8 mouse cellular contexts compared by ENCODE assay signal in the genomic region with DNA sequence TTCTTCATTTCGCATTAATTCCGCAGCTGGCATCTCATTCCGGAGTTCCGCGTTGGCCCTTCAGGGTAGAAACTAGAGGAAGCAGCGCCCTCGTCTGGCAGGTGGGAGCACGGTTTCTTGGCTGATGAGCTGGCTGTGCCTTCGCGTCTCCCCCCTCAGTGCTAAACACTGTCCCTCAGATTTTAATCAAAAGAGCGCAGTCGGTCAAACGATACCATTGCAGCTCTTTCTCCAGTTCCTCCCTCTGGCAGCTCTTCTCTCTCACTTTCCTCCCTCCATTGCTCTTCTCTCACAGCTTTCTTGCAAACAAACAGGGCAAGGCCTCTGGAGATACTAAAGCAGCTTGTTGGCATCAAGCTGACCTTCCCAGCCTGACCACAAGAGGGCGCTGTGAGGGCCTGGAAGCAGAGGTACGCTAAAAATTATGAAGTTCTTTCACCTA. TPM values are rescaled to one million over a fixed set of nuclear protein-coding genes. Genes with fewer than 3 reads are reported as not detected.
DNase-seq lines count a peak whose midpoint lies in the region; ATAC-seq and TF ChIP-seq lines count a peak whose summit lies in the region.

No protein-coding gene starts in this region.

- peaks cover 28% of the 10 kb centered on the region for H3K4me1 ChIP-seq in E14TG2a.4 (replicated peaks; ENCODE audit: low read depth, low read length)
- peaks cover 5% of the 10 kb centered on the region; the same call in 1 of the 2 replicates for H3K4me1 ChIP-seq in forebrain, embryonic 12.5 days
- H3K4me1 ChIP-seq in heart, postnatal 0 days (ENCODE audit: control insufficient read depth, insufficient read depth) = no peaks in the 10 kb centered on the region
- 0 out of 4 replicates have a peak, but pooled peaks cover 0 to 1% of the 10 kb centered on the region in 2 experiments for H3K4me1 ChIP-seq in liver, embryonic 14.5 days (replicated peaks; ENCODE audit: control insufficient read depth in 2 of 2, insufficient read depth in 2 of 2, low read length in 1 of 2)
- no peaks in the 10 kb centered on the region for H3K4me1 ChIP-seq in neural tube, embryonic 11.5 days (ENCODE audit: control insufficient read depth, insufficient read depth, low read length)
- no peaks in the 10 kb centered on the region for H3K4me1 ChIP-seq in stomach, embryonic 16.5 days (ENCODE audit: control insufficient read depth, insufficient read depth, low read length)

- peak; percentile 72; the same call in 1 of the 2 replicates for ATAC-seq in forebrain, embryonic 12.5 days (ENCODE audit: low FRiP score)
- ATAC-seq in heart, postnatal 0 days (ENCODE audit: insufficient read depth, low read depth) = peak; percentile 65; the same call in 1 of the 2 replicates
- ATAC-seq in liver, embryonic 14.5 days (ENCODE audit: insufficient read depth) = peak; percentile 57; the same call in 1 of the 2 replicates
- peak; percentile 43 for ATAC-seq in neural tube, embryonic 11.5 days (ENCODE audit: insufficient read depth, low FRiP score, low TSS enrichment)
- no peak for ATAC-seq in stomach, embryonic 16.5 days (ENCODE audit: insufficient read depth, low FRiP score)

- H3K27ac ChIP-seq in forebrain, embryonic 12.5 days = no peak overlapping the region
- H3K27ac ChIP-seq in heart, postnatal 0 days (ENCODE audit: low read depth) = no peak overlapping the region
- H3K27ac ChIP-seq in liver, embryonic 14.5 days = no peak overlapping the region
- no peak overlapping the region for H3K27ac ChIP-seq in neural tube, embryonic 11.5 days (ENCODE audit: low read depth, low read length)
- no peak overlapping the region for H3K27ac ChIP-seq in stomach, embryonic 16.5 days (ENCODE audit: low read length)

- no peaks in the 10 kb centered on the region for H3K36me3 ChIP-seq in E14TG2a.4 (ENCODE audit: insufficient read depth, low read length)
- no peaks in the 10 kb centered on the region for H3K36me3 ChIP-seq in forebrain, embryonic 12.5 days (replicated peaks)
- H3K36me3 ChIP-seq in heart, postnatal 0 days (replicated peaks; ENCODE audit: control insufficient read depth, insufficient read depth, low read length) = no peaks in the 10 kb centered on the region
- no peaks in the 10 kb centered on the region for H3K36me3 ChIP-seq in liver, embryonic 14.5 days (replicated peaks; ENCODE audit: control insufficient read depth, insufficient read depth, low read depth)
- no peaks in the 10 kb centered on the region for H3K36me3 ChIP-seq in neural tube, embryonic 11.5 days (ENCODE audit: control insufficient read depth, insufficient read depth, low read length)
- no peaks in the 10 kb centered on the region for H3K36me3 ChIP-seq in stomach, embryonic 16.5 days (ENCODE audit: control insufficient read depth, insufficient read depth, low read length)

- peak overlapping the region; percentile 44 for H3K4me2 ChIP-seq in forebrain, embryonic 12.5 days
- H3K4me2 ChIP-seq in heart, postnatal 0 days (ENCODE audit: low read depth, low read length) = peak overlapping the region; percentile 50
- peak overlapping the region; percentile 38 for H3K4me2 ChIP-seq in liver, embryonic 14.5 days (ENCODE audit: low read depth)
- peak overlapping the region; percentile 21 for H3K4me2 ChIP-seq in neural tube, embryonic 11.5 days (ENCODE audit: low read depth)
- peak overlapping the region; percentile 34 for H3K4me2 ChIP-seq in stomach, embryonic 16.5 days (ENCODE audit: low read depth, low read length)

- H3K27me3 ChIP-seq in E14TG2a.4 (ENCODE audit: insufficient read depth, low read length) = peaks cover 37% of the 10 kb centered on the region
- peaks cover 40% of the 10 kb centered on the region for H3K27me3 ChIP-seq in forebrain, embryonic 12.5 days
- H3K27me3 ChIP-seq in heart, postnatal 0 days (ENCODE audit: control insufficient read depth, insufficient read depth, low read length) = peaks cover 24% of the 10 kb centered on the region
- peaks cover 14% of the 10 kb centered on the region for H3K27me3 ChIP-seq in liver, embryonic 14.5 days (ENCODE audit: control insufficient read depth, insufficient read depth, low read length)
- H3K27me3 ChIP-seq in neural tube, embryonic 11.5 days (ENCODE audit: control insufficient read depth, insufficient read depth, low read length) = peaks cover 9% of the 10 kb centered on the region
- H3K27me3 ChIP-seq in stomach, embryonic 16.5 days (ENCODE audit: control insufficient read depth, insufficient read depth, low read length) = no peaks in the 10 kb centered on the region

- peak overlapping the region; percentile 36; the same call in 1 of the 2 replicates for H3K9ac ChIP-seq in forebrain, embryonic 12.5 days
- H3K9ac ChIP-seq in heart, postnatal 0 days (replicated peaks; ENCODE audit: low read depth, low read length) = no peak overlapping the region
- no peak overlapping the region for H3K9ac ChIP-seq in liver, embryonic 14.5 days (replicated peaks)
- H3K9ac ChIP-seq in neural tube, embryonic 11.5 days (ENCODE audit: low read length) = no peak overlapping the region
- peak overlapping the region; percentile 29 for H3K9ac ChIP-seq in stomach, embryonic 16.5 days (ENCODE audit: low read length)

- no peak for TF ChIP-seq EP300 in heart, postnatal 0 days (IDR thresholded peaks at IDR 0.05; ENCODE audit: low read depth)
- TF ChIP-seq EP300 in liver, embryonic 14.5 days (IDR thresholded peaks at IDR 0.05; ENCODE audit: low read depth) = no peak

- peak; percentile 88 for TF ChIP-seq CTCF in E14TG2a.4 (conservative IDR thresholded peaks at IDR 0.05; ENCODE audit: low read length)
- TF ChIP-seq CTCF in heart, postnatal 0 days (IDR thresholded peaks at IDR 0.05; ENCODE audit: low read depth) = peak; percentile 75
- TF ChIP-seq CTCF in liver, embryonic 14.5 days (IDR thresholded peaks at IDR 0.05; ENCODE audit: low read depth) = peak; percentile 84

- DNase-seq in c-Kit-positive CD71-positive TER-119-negative erythroid progenitor cells, embryonic 14.5 days (ENCODE audit: low read depth) = peak; percentile 75
- DNase-seq in heart, postnatal 0 days (ENCODE audit: low spot score) = peak; percentile 80
- peak; percentile 91 to 95 for DNase-seq in kidney, postnatal 36 days
- peak; percentile 54 to 61 (median 55) for DNase-seq in liver, embryonic 14.5 days (ENCODE audit: low read depth in 3 of 3, low spot score in 3 of 3)
- DNase-seq in neural tube, embryonic 11.5 days (ENCODE audit: low spot score) = peak; percentile 89

- no peaks in the 10 kb centered on the region for H3K9me3 ChIP-seq in E14TG2a.4 (ENCODE audit: low read length)
- H3K9me3 ChIP-seq in forebrain, embryonic 12.5 days = no peaks in the 10 kb centered on the region
- H3K9me3 ChIP-seq in heart, postnatal 0 days (replicated peaks; ENCODE audit: control insufficient read depth, low read length) = no peaks in the 10 kb centered on the region
- H3K9me3 ChIP-seq in liver, embryonic 14.5 days (ENCODE audit: control insufficient read depth, low read length) = no peaks in the 10 kb centered on the region
- H3K9me3 ChIP-seq in neural tube, embryonic 11.5 days (ENCODE audit: control insufficient read depth, low read length) = no peaks in the 10 kb centered on the region
- no peaks in the 10 kb centered on the region for H3K9me3 ChIP-seq in stomach, embryonic 16.5 days (replicated peaks; ENCODE audit: control insufficient read depth, low read length)

- 0 out of 2 replicates have a peak overlapping the region, but pooled peaks have one; percentile 8 for H3K4me3 ChIP-seq in E14TG2a.4 (replicated peaks; ENCODE audit: low read length)
- H3K4me3 ChIP-seq in forebrain, embryonic 12.5 days (replicated peaks) = 0 out of 2 replicates have a peak overlapping the region, but pooled peaks have one; percentile 16
- 0 out of 2 replicates have a peak overlapping the region, but pooled peaks have one; percentile 6 for H3K4me3 ChIP-seq in heart, postnatal 0 days (ENCODE audit: low read depth, low read length)
- H3K4me3 ChIP-seq in liver, embryonic 14.5 days (ENCODE audit: insufficient read depth in 1 of 2, low read depth in 2 of 2, low read length in 2 of 2) = no peak overlapping the region
- H3K4me3 ChIP-seq in neural tube, embryonic 11.5 days (ENCODE audit: low read depth, low read length) = no peak overlapping the region
- H3K4me3 ChIP-seq in stomach, embryonic 16.5 days (replicated peaks; ENCODE audit: low read length) = 0 out of 2 replicates have a peak overlapping the region, but pooled peaks have one; percentile 3

- WGBS in forebrain, embryonic 12.5 days = 3% methylated on average over 15 of the region's 15 CpGs
- WGBS in heart, postnatal 0 days = 1% methylated on average over 15 of the region's 15 CpGs
- 2% methylated on average over 15 of the region's 15 CpGs for WGBS in liver, embryonic 14.5 days (ENCODE audit: insufficient replicate concordance)
- WGBS in neural tube, embryonic 11.5 days = 2% methylated on average over 15 of the region's 15 CpGs
- 2% methylated on average over 15 of the region's 15 CpGs for WGBS in stomach, embryonic 16.5 days

RNA-seq across cellular contexts. Expression of a gene that starts 2.9 kb away (rescaled TPM):
- polyA plus RNA-seq in forebrain, embryonic 12.5 days (2016; fragmentation: Nextera tagmentation; extraction: Ambion mirVana) = not detected in 2 replicates
- total RNA-seq in heart, postnatal 0 days (2014; rRNA removed; ENCODE audit: low replicate concordance) = not detected in 2 replicates
- 0.03 TPM in 2 replicates for polyA plus RNA-seq in heart, postnatal 0 days (2015; fragmentation: Nextera tagmentation; extraction: Ambion mirVana)
- 0.68 and 0.87 TPM in 2 replicates for polyA plus RNA-seq in liver, embryonic 14.5 days (2012; rRNA removed)
- 1.9 and 2.1 TPM in 2 replicates for polyA plus RNA-seq in liver, embryonic 14.5 days (2014; fragmentation: Nextera tagmentation; extraction: Ambion mirVana)
- not detected in 2 replicates for polyA plus RNA-seq in neural tube, embryonic 11.5 days (2014; fragmentation: Nextera tagmentation; extraction: Ambion mirVana)
- polyA plus RNA-seq in stomach, embryonic 16.5 days (2015; fragmentation: Nextera tagmentation; extraction: Ambion mirVana) = 2.3 and 3.0 TPM in 2 replicates

RNA-seq across cellular contexts. Expression of a gene that starts 5.4 kb away (rescaled TPM):
- 18.8 and 21.4 TPM in 2 replicates for polyA plus RNA-seq in forebrain, embryonic 12.5 days (2016; fragmentation: Nextera tagmentation; extraction: Ambion mirVana)
- 2.2 and 2.5 TPM in 2 replicates for total RNA-seq in heart, postnatal 0 days (2014; rRNA removed; ENCODE audit: low replicate concordance)
- polyA plus RNA-seq in heart, postnatal 0 days (2015; fragmentation: Nextera tagmentation; extraction: Ambion mirVana) = 9.1 and 10.1 TPM in 2 replicates
- 3.2 and 3.4 TPM in 2 replicates for polyA plus RNA-seq in liver, embryonic 14.5 days (2012; rRNA removed)
- 8.6 and 9.2 TPM in 2 replicates for polyA plus RNA-seq in liver, embryonic 14.5 days (2014; fragmentation: Nextera tagmentation; extraction: Ambion mirVana)
- polyA plus RNA-seq in neural tube, embryonic 11.5 days (2014; fragmentation: Nextera tagmentation; extraction: Ambion mirVana) = 17.3 and 17.5 TPM in 2 replicates
- polyA plus RNA-seq in stomach, embryonic 16.5 days (2015; fragmentation: Nextera tagmentation; extraction: Ambion mirVana) = 28.3 and 34.6 TPM in 2 replicates

RNA-seq across cellular contexts. Expression of a gene that starts 40.2 kb away (rescaled TPM):
- 0.42 TPM in 1 of 2 replicates, not detected in the other for polyA plus RNA-seq in forebrain, embryonic 12.5 days (2016; fragmentation: Nextera tagmentation; extraction: Ambion mirVana)
- not detected in 2 replicates for total RNA-seq in heart, postnatal 0 days (2014; rRNA removed; ENCODE audit: low replicate concordance)
- polyA plus RNA-seq in heart, postnatal 0 days (2015; fragmentation: Nextera tagmentation; extraction: Ambion mirVana) = not detected in 2 replicates
- not detected in 2 replicates for polyA plus RNA-seq in liver, embryonic 14.5 days (2012; rRNA removed)
- not detected in 2 replicates for polyA plus RNA-seq in liver, embryonic 14.5 days (2014; fragmentation: Nextera tagmentation; extraction: Ambion mirVana)
- polyA plus RNA-seq in neural tube, embryonic 11.5 days (2014; fragmentation: Nextera tagmentation; extraction: Ambion mirVana) = not detected in 2 replicates
- polyA plus RNA-seq in stomach, embryonic 16.5 days (2015; fragmentation: Nextera tagmentation; extraction: Ambion mirVana) = not detected in 2 replicates

Comparison
In these comparisons a context has a peak if more than half of its experiments do, and no peak if none do; other contexts are left out.
1. H3K4me3 ChIP-seq: peak in E14TG2a.4 (single experiment), forebrain, embryonic 12.5 days (single experiment), heart, postnatal 0 days (single experiment) and stomach, embryonic 16.5 days (single experiment); none in liver, embryonic 14.5 days (0 of 2) and neural tube, embryonic 11.5 days (single experiment).
2. H3K9ac ChIP-seq: peak in forebrain, embryonic 12.5 days (single experiment) and stomach, embryonic 16.5 days (single experiment); none in heart, postnatal 0 days (single experiment), liver, embryonic 14.5 days (single experiment) and neural tube, embryonic 11.5 days (single experiment).
3. Peak in every context shown above with its lines, with median percentiles within 50 percentile points of each other: CTCF ChIP-seq, DNase-seq and H3K4me2 ChIP-seq.